Mouse (Mus musculus): ENCODE results near the gene Dysf. TPM values are rescaled to one million over a fixed set of nuclear protein-coding genes. Genes with fewer than 3 reads are reported as not detected.

The Dysf gene
- total and polyA plus RNA-seq, 3 experiments, result 0.05 to 0.39 (median 0.38) TPM

DNA sequence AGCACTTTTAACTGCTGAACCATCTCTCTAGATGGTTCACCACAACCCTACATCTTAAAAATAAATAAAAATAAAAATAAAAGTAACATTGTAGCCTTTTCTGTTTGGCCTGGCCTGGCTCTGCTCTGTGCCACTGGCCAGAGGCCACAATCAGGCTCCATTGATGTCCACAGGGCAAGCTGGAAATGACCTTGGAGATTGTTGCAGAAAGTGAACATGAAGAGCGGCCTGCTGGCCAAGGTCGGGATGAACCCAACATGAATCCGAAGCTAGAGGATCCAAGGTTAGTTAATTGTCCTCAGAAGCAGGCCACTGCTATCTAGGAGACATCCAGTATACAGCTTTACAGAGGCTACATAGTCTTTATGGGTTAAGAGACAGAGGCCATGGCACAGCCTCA is 197.2 kb downstream of the Dysf start:
- H3K4me3 ChIP-seq (replicated peaks in 1 of 3; ENCODE audit: low read depth in 2 of 3, low read length in 2 of 3, poor library complexity in 1 of 3), result no peak overlapping the region
- no peaks in the 10 kb centered on the region for H3K36me3 ChIP-seq (replicated peaks in 1 of 2; ENCODE audit: control insufficient read depth in 1 of 2, insufficient read depth in 1 of 2, low read length in 1 of 2)
- peaks cover 63% of the 10 kb centered on the region for H3K27me3 ChIP-seq (replicated peaks)
- no peaks in the 10 kb centered on the region for H3K79me2 ChIP-seq (replicated peaks; ENCODE audit: control insufficient read depth, extremely low read depth, insufficient read depth, poor library complexity, severe bottlenecking)
- peaks cover 3% of the 10 kb centered on the region for H3K9me3 ChIP-seq (replicated peaks; ENCODE audit: low read length)
- no peak overlapping the region for H3K9ac ChIP-seq (ENCODE audit: insufficient read depth, low read depth)
- H3K4me1 ChIP-seq (ENCODE audit: control insufficient read depth in 1 of 2, insufficient read depth in 2 of 2), result no peaks in the 10 kb centered on the region
- TF ChIP-seq NRF1 (IDR thresholded peaks at IDR 0.05; ENCODE audit: low read depth, low read length) (no peak), MYC (IDR thresholded peaks at IDR 0.05; ENCODE audit: low read depth, low read length) (no peak), HCFC1 (IDR thresholded peaks at IDR 0.05; ENCODE audit: low read depth, low read length) (no peak), JUN (IDR thresholded peaks at IDR 0.05; ENCODE audit: insufficient read depth, low read depth, low read length) (no peak), JUND (conservative IDR thresholded peaks at IDR 0.05; ENCODE audit: low read depth, low read length) (no peak), RCOR1 (conservative IDR thresholded peaks at IDR 0.05; ENCODE audit: low read depth, low read length) (no peak), ELF1 (IDR thresholded peaks at IDR 0.05; ENCODE audit: low read depth, low read length) (no peak), CHD2 (IDR thresholded peaks at IDR 0.05; ENCODE audit: low read length) (no peak), PAX5 (IDR thresholded peaks at IDR 0.05; ENCODE audit: low read length) (no peak), UBTF (IDR thresholded peaks at IDR 0.05; ENCODE audit: low read depth, low read length) (no peak), EP300 (IDR thresholded peaks at IDR 0.05; ENCODE audit: low read length) (no peak), ETS1 (conservative IDR thresholded peaks at IDR 0.05; ENCODE audit: low read depth, low read length) (no peak), GABPA (IDR thresholded peaks at IDR 0.05; ENCODE audit: insufficient replicate concordance, low read depth, low read length) (no peak), IRF4 (IDR thresholded peaks at IDR 0.05; ENCODE audit: low read depth, low read length) (no peak), ZNF384 (IDR thresholded peaks at IDR 0.05; ENCODE audit: low read depth, low read length) (no peak)
- dilution Hi-C loops (cut with MboI; ENCODE audit: extremely low pct_ligation_motif_present, extremely low pct_unique_long_range_greater_than_20kb, low sequenced_read_pairs), result no loop called here
- in situ Hi-C loops (cut with MboI; ENCODE audit: low pct_ligation_motif_present, low pct_unique_long_range_greater_than_20kb, low sequenced_read_pairs), result no loop called here
- no peak overlapping the region for H3K4me2 ChIP-seq (ENCODE audit: insufficient read depth, low read depth, poor library complexity, severe bottlenecking)
- no peak for DNase-seq (ENCODE audit: extremely low read depth)
- H3K27ac ChIP-seq (ENCODE audit: insufficient read depth, low read depth), result no peak overlapping the region

DNA sequence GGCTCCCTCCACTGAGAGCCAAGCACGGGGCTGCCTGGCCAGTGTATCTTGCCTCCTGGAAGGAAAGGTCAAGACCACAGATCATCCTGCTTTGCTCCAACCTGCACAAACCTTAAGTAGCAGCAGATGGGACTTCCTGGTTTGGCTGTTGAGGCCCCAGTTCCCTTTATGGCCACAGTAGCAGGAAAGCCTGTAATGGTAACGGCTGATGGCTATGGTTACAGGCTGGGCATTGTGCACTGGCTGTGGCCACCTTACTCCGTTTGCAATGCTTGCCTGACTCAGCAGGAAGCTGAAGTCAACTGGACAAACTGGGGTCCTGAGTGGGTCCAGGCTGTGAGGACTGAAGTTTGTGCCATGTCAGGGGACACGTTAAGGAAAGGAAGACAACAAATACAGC is 200.2 kb downstream of the Dysf start:
- DNase-seq (ENCODE audit: extremely low read depth), result no peak
- Histone ChIP-seq H3K79me2 (replicated peaks; ENCODE audit: control insufficient read depth, extremely low read depth, insufficient read depth, poor library complexity, severe bottlenecking) (no peaks in the 10 kb centered on the region), H3K4me1 (ENCODE audit: control insufficient read depth in 1 of 2, insufficient read depth in 2 of 2) (no peaks in the 10 kb centered on the region), H3K27ac (ENCODE audit: insufficient read depth, low read depth) (no peak overlapping the region), H3K4me3 (replicated peaks in 1 of 3; ENCODE audit: low read depth in 2 of 3, low read length in 2 of 3, poor library complexity in 1 of 3) (no peak overlapping the region), H3K9me3 (replicated peaks; ENCODE audit: low read length) (no peaks in the 10 kb centered on the region), H3K4me2 (ENCODE audit: insufficient read depth, low read depth, poor library complexity, severe bottlenecking) (no peak overlapping the region), H3K27me3 (replicated peaks) (peaks cover 83% of the 10 kb centered on the region), H3K36me3 (replicated peaks in 1 of 2; ENCODE audit: control insufficient read depth in 1 of 2, insufficient read depth in 1 of 2, low read length in 1 of 2) (no peaks in the 10 kb centered on the region), H3K9ac (ENCODE audit: insufficient read depth, low read depth) (no peak overlapping the region)
- dilution Hi-C loops (cut with MboI; ENCODE audit: extremely low pct_ligation_motif_present, extremely low pct_unique_long_range_greater_than_20kb, low sequenced_read_pairs) (no loop called here), in situ Hi-C loops (cut with MboI; ENCODE audit: low pct_ligation_motif_present, low pct_unique_long_range_greater_than_20kb, low sequenced_read_pairs) (no loop called here)
- TF ChIP-seq TCF12 (IDR thresholded peaks at IDR 0.05; ENCODE audit: low read depth, low read length), result no peak
- no peak for TF ChIP-seq MEF2A (IDR thresholded peaks at IDR 0.05; ENCODE audit: borderline replicate concordance, low read depth, low read length)
